Comparison of ENCODE assay signal across 17 mouse cellular contexts in the genomic region with DNA sequence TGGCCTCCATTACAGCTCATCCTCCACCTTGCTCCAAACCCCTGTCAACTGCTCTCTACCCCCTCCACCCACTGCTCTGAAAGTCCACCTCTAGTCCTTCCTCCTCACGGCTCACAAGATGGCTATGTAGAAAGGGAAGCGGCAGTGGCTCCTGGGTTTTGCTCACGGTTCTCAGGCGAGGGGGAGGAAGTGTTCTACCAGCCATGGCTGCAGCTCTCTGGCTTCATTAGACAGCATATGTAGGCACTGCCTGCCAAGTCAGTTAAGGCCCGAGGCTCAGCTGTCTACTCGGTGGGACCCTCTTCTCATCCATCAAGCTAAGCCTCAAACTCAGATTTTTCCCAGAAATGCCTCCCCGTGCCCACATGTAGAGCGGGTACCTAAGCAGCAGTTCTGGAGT. TPM values are rescaled to one million over a fixed set of nuclear protein-coding genes. Genes with fewer than 3 reads are reported as not detected.
DNase-seq lines count a peak whose midpoint lies in the region; ATAC-seq and TF ChIP-seq lines count a peak whose summit lies in the region.
"Had no signal": no experiment of that assay in that cellular context is flagged by ENCODE, and none has a peak within 500 bp of the region (broad histone marks: within the 10 kb centered on the region; RNA-seq: fewer than 3 reads in every experiment).

No protein-coding gene starts in this region.

- no peak overlapping the region for H3K27ac ChIP-seq in cerebellum, adult 2 months (ENCODE audit: insufficient read depth, low read length)
- H3K27ac ChIP-seq in hindbrain, embryonic 15.5 days (replicated peaks) = peak overlapping the region; percentile 60
- no peak overlapping the region for H3K27ac ChIP-seq in hindbrain, embryonic 12.5 days
- H3K27ac ChIP-seq in neural tube, embryonic 15.5 days (replicated peaks) = peak overlapping the region; percentile 56; the same call in 1 of the 2 replicates
- no peak overlapping the region for H3K27ac ChIP-seq in midbrain, postnatal 0 days (ENCODE audit: low read depth, low read length)
- H3K27ac ChIP-seq: heart, embryonic 15.5 days; stomach, embryonic 15.5 days had no signal

- TF ChIP-seq CTCF in cerebellum, adult 2 months (IDR thresholded peaks at IDR 0.05; ENCODE audit: borderline replicate concordance, insufficient read depth, low read depth, low read length) = no peak
- TF ChIP-seq CTCF in midbrain, postnatal 0 days (IDR thresholded peaks at IDR 0.05) = no peak

- 35% methylated on average over 8 of the region's 8 CpGs for WGBS in cerebellum, adult 2 months
- 68% methylated on average over 8 of the region's 8 CpGs for WGBS in hindbrain, embryonic 15.5 days
- WGBS in hindbrain, embryonic 12.5 days = 90% methylated on average over 8 of the region's 8 CpGs
- WGBS in neural tube, embryonic 15.5 days = 73% methylated on average over 8 of the region's 8 CpGs
- WGBS in midbrain, postnatal 0 days = 79% methylated on average over 8 of the region's 8 CpGs

- TF ChIP-seq POLR2A in cerebellum, adult 2 months (IDR thresholded peaks at IDR 0.05; ENCODE audit: borderline replicate concordance, insufficient read depth, low read length) = no peak

- no peak overlapping the region for H3K4me2 ChIP-seq in hindbrain, embryonic 15.5 days
- no peak overlapping the region for H3K4me2 ChIP-seq in hindbrain, embryonic 12.5 days (replicated peaks)
- no peak overlapping the region for H3K4me2 ChIP-seq in neural tube, embryonic 15.5 days
- H3K4me2 ChIP-seq in midbrain, postnatal 0 days (ENCODE audit: low read depth, low read length, poor library complexity, severe bottlenecking) = no peak overlapping the region
- H3K4me2 ChIP-seq: heart, embryonic 15.5 days; stomach, embryonic 15.5 days had no signal

- H3K4me1 ChIP-seq in cerebellum, adult 2 months (ENCODE audit: control insufficient read depth, insufficient read depth, low read length) = peaks cover 36% of the 10 kb centered on the region
- H3K4me1 ChIP-seq in hindbrain, embryonic 15.5 days (replicated peaks) = peaks cover 5% of the 10 kb centered on the region
- no peaks in the 10 kb centered on the region; the same call in 1 of the 2 replicates for H3K4me1 ChIP-seq in hindbrain, embryonic 12.5 days
- 0 out of 2 replicates have a peak, but pooled peaks cover 5% of the 10 kb centered on the region for H3K4me1 ChIP-seq in neural tube, embryonic 15.5 days
- H3K4me1 ChIP-seq in midbrain, postnatal 0 days (ENCODE audit: insufficient read depth, low read length) = no peaks in the 10 kb centered on the region
- H3K4me1 ChIP-seq: heart, embryonic 15.5 days; stomach, embryonic 15.5 days had no signal

- no peaks in the 10 kb centered on the region for H3K27me3 ChIP-seq in cerebellum, adult 2 months (ENCODE audit: control insufficient read depth, insufficient read depth, low read length)
- no peaks in the 10 kb centered on the region for H3K27me3 ChIP-seq in hindbrain, embryonic 15.5 days
- no peaks in the 10 kb centered on the region for H3K27me3 ChIP-seq in hindbrain, embryonic 12.5 days
- no peaks in the 10 kb centered on the region for H3K27me3 ChIP-seq in neural tube, embryonic 15.5 days (replicated peaks)
- H3K27me3 ChIP-seq in midbrain, postnatal 0 days (ENCODE audit: insufficient read depth, low read length) = no peaks in the 10 kb centered on the region
- H3K27me3 ChIP-seq: CH12.LX; heart, embryonic 15.5 days; stomach, embryonic 15.5 days had no signal

- peaks cover 55% of the 10 kb centered on the region for H3K36me3 ChIP-seq in hindbrain, embryonic 15.5 days
- H3K36me3 ChIP-seq in hindbrain, embryonic 12.5 days = peaks cover 86% of the 10 kb centered on the region
- H3K36me3 ChIP-seq in neural tube, embryonic 15.5 days = peaks cover 83% of the 10 kb centered on the region
- H3K36me3 ChIP-seq in midbrain, postnatal 0 days (ENCODE audit: insufficient read depth, low read length) = peaks cover 85% of the 10 kb centered on the region

- DNase-seq in cerebellum, adult 2 months = peak; percentile 45 to 68
- no peak for DNase-seq in cerebellum, postnatal 4 days (ENCODE audit: low spot score in 2 of 2)
- no peak for DNase-seq in neural tube, embryonic 10.5 days (ENCODE audit: extremely low spot score, low spot score)
- DNase-seq in midbrain, postnatal 0 days (ENCODE audit: low spot score) = peak; percentile 79
- no peak for DNase-seq in adipocyte (ENCODE audit: low spot score)
- DNase-seq: adrenal gland, postnatal 25 days; heart, adult 11 months; kidney, adult 8-10 months; lung, adult 2 months; lung, postnatal 4 days; thymus, postnatal 14 days had no signal

- no peak overlapping the region for H3K4me3 ChIP-seq in cerebellum, adult 2 months (replicated peaks; ENCODE audit: insufficient read depth, low read depth, low read length)
- no peak overlapping the region for H3K4me3 ChIP-seq in hindbrain, embryonic 15.5 days
- H3K4me3 ChIP-seq in hindbrain, embryonic 12.5 days = no peak overlapping the region
- no peak overlapping the region for H3K4me3 ChIP-seq in neural tube, embryonic 15.5 days (replicated peaks)
- no peak overlapping the region for H3K4me3 ChIP-seq in midbrain, postnatal 0 days (ENCODE audit: low read depth, low read length)
- H3K4me3 ChIP-seq: heart, embryonic 15.5 days; stomach, embryonic 15.5 days had no signal

- peak; percentile 56; the same call in 1 of the 2 replicates for ATAC-seq in hindbrain, embryonic 15.5 days (ENCODE audit: low FRiP score, low read depth)
- no peak for ATAC-seq in hindbrain, embryonic 12.5 days (ENCODE audit: low FRiP score)
- ATAC-seq in neural tube, embryonic 15.5 days (ENCODE audit: low FRiP score) = no peak
- no peak for ATAC-seq in midbrain, postnatal 0 days (ENCODE audit: low FRiP score)

- H3K9me3 ChIP-seq in hindbrain, embryonic 15.5 days = no peaks in the 10 kb centered on the region
- no peaks in the 10 kb centered on the region for H3K9me3 ChIP-seq in hindbrain, embryonic 12.5 days (replicated peaks)
- no peaks in the 10 kb centered on the region for H3K9me3 ChIP-seq in neural tube, embryonic 15.5 days (replicated peaks)
- H3K9me3 ChIP-seq in midbrain, postnatal 0 days (ENCODE audit: low read length) = no peaks in the 10 kb centered on the region
- H3K9me3 ChIP-seq: heart, embryonic 15.5 days; stomach, embryonic 15.5 days had no signal

- no peak overlapping the region for H3K9ac ChIP-seq in hindbrain, embryonic 15.5 days
- H3K9ac ChIP-seq in hindbrain, embryonic 12.5 days = no peak overlapping the region
- no peak overlapping the region for H3K9ac ChIP-seq in neural tube, embryonic 15.5 days (replicated peaks)
- H3K9ac ChIP-seq in midbrain, postnatal 0 days (replicated peaks; ENCODE audit: low read length, poor library complexity, severe bottlenecking) = no peak overlapping the region
- H3K9ac ChIP-seq: heart, embryonic 15.5 days; stomach, embryonic 15.5 days had no signal

RNA-seq across cellular contexts. Expression of a gene that starts 12.8 kb away (rescaled TPM):
- 78.2 and 84.0 TPM in 2 replicates for polyA plus RNA-seq in cerebellum, adult 2 months (2012; rRNA removed)
- polyA plus RNA-seq in hindbrain, embryonic 15.5 days (2015; fragmentation: Nextera tagmentation; extraction: Ambion mirVana) = 69.2 and 72.5 TPM in 2 replicates
- 57.1 and 57.9 TPM in 2 replicates for polyA plus RNA-seq in hindbrain, embryonic 12.5 days (2016; fragmentation: Nextera tagmentation; extraction: Ambion mirVana)
- polyA plus RNA-seq in neural tube, embryonic 15.5 days (2015; fragmentation: Nextera tagmentation; extraction: Ambion mirVana) = 65.6 and 68.3 TPM in 2 replicates
- total RNA-seq in midbrain, postnatal 0 days (2014; rRNA removed) = 89.6 and 98.9 TPM in 2 replicates
- 68.7 and 69.3 TPM in 2 replicates for polyA plus RNA-seq in midbrain, postnatal 0 days (2015; fragmentation: Nextera tagmentation; extraction: Ambion mirVana)

RNA-seq across cellular contexts. Expression of a gene that starts 25.9 kb away (rescaled TPM):
- polyA plus RNA-seq in cerebellum, adult 2 months (2012; rRNA removed) = 187 and 208 TPM in 2 replicates
- 94.3 and 101 TPM in 2 replicates for polyA plus RNA-seq in hindbrain, embryonic 15.5 days (2015; fragmentation: Nextera tagmentation; extraction: Ambion mirVana)
- 88.8 TPM in 2 replicates for polyA plus RNA-seq in hindbrain, embryonic 12.5 days (2016; fragmentation: Nextera tagmentation; extraction: Ambion mirVana)
- polyA plus RNA-seq in neural tube, embryonic 15.5 days (2015; fragmentation: Nextera tagmentation; extraction: Ambion mirVana) = 85.1 and 89.1 TPM in 2 replicates
- 98.6 and 99.4 TPM in 2 replicates for total RNA-seq in midbrain, postnatal 0 days (2014; rRNA removed)
- 77.2 and 80.2 TPM in 2 replicates for polyA plus RNA-seq in midbrain, postnatal 0 days (2015; fragmentation: Nextera tagmentation; extraction: Ambion mirVana)

Comparison
In these comparisons a context has a peak if more than half of its experiments do, and no peak if none do; other contexts are left out.
1. DNase-seq: peak in cerebellum, adult 2 months (2 of 2) and midbrain, postnatal 0 days (single experiment); none in cerebellum, postnatal 4 days (0 of 2), neural tube, embryonic 10.5 days (single experiment) and adipocyte (single experiment).
2. H3K27ac ChIP-seq: peak in hindbrain, embryonic 15.5 days (single experiment) and neural tube, embryonic 15.5 days (single experiment); none in cerebellum, adult 2 months (single experiment), hindbrain, embryonic 12.5 days (single experiment) and midbrain, postnatal 0 days (single experiment).